Mouse (Mus musculus): ENCODE data around the gene Efna1.

The Efna1 gene

GRCm38 (mm10) chr3:89227307-89228179, 53.4 kb downstream of the Efna1 start:
- in situ Hi-C loops (cut with MboI; ENCODE audit: unreplicated experiment in 2 of 2): loop anchor here in 1 of 2 experiments (10.0 kb wide), 1 partner anchor 283 kb away; no protein-coding TSS in a partner anchor

- in situ Hi-C loops (cut with MboI; ENCODE audit: unreplicated experiment in 2 of 2): loop anchor here in 1 of 2 experiments (10.0 kb wide), 1 partner anchor 282 kb away; no protein-coding TSS in a partner anchor
These were observed 54.0 kb downstream of the Efna1 start, which contains the start of gene Mtx1 for GRCm38 (mm10) chr3:89226900-89227299. Mtx1 (minus strand) TSS chr3:89227088.

- in situ Hi-C loops (cut with MboI; ENCODE audit: unreplicated experiment in 2 of 2): loop anchor here in 1 of 2 experiments (10.0 kb wide), 1 partner anchor 282 kb away; no protein-coding TSS in a partner anchor
These were observed 54.6 kb downstream of the Efna1 start for GRCm38 (mm10) chr3:89226361-89226760.

- in situ Hi-C loops (cut with MboI; ENCODE audit: unreplicated experiment in 2 of 2): loop anchor here in 1 of 2 experiments (10.0 kb wide), 1 partner anchor 281 kb away; no protein-coding TSS in a partner anchor
These were observed 55.0 kb downstream of the Efna1 start for GRCm38 (mm10) chr3:89225918-89226317.

GRCm38 (mm10) chr3:89225321-89225815, 55.6 kb downstream of the Efna1 start:
- in situ Hi-C loops (cut with MboI; ENCODE audit: unreplicated experiment in 2 of 2): loop anchor here in 1 of 2 experiments (10.0 kb wide), 1 partner anchor 281 kb away; no protein-coding TSS in a partner anchor

GRCm38 (mm10) chr3:89224796-89225195, 56.1 kb downstream of the Efna1 start:
- in situ Hi-C loops (cut with MboI; ENCODE audit: unreplicated experiment in 2 of 2): loop anchor here (10.0 to 25.0 kb wide), 2 partner anchors 280 to 537 kb away; partner anchors contain the start of gene Khdc4 (in 1 of the 2)

Data from v-Abl transformed pro-B cells (cell line).